Mouse (Mus musculus) bone marrow macrophage, adult 2 months (primary cell): ENCODE measurements at regions not wholly inside any gene's neighbourhood (a gene's known extent, or its start where the extent isn't known, plus 50 kb on each side); places are given as distances from the start of the nearest gene placed in this dataset.

Source experiments
- H3K27ac ChIP-seq: 2 replicates; pipeline ENCODE4 v1.5.1; 2012; ENCODE audit warnings: low read depth, low read length; ENCODE audit not compliant: insufficient read depth
- H3K4me1 ChIP-seq: 2 replicates; pipeline ENCODE4 v1.6.1; 2012; ENCODE audit warnings: low read length; ENCODE audit not compliant: control insufficient read depth, insufficient read depth
- H3K4me3 ChIP-seq: 2 replicates; pipeline ENCODE4 v1.5.1; 2012; ENCODE audit warnings: mild to moderate bottlenecking, low read length, moderate library complexity; ENCODE audit not compliant: insufficient read depth
- CTCF ChIP-seq: IDR thresholded peaks from 2 replicates; pipeline ENCODE4 v1.5.1; 2012; ENCODE audit warnings: low read depth, mild to moderate bottlenecking, low read length, moderate library complexity
- POLR2A ChIP-seq: IDR thresholded peaks from 2 replicates; pipeline ENCODE4 v1.6.1; 2012; ENCODE audit warnings: mild to moderate bottlenecking, low read depth, low read length, borderline replicate concordance

DNA sequence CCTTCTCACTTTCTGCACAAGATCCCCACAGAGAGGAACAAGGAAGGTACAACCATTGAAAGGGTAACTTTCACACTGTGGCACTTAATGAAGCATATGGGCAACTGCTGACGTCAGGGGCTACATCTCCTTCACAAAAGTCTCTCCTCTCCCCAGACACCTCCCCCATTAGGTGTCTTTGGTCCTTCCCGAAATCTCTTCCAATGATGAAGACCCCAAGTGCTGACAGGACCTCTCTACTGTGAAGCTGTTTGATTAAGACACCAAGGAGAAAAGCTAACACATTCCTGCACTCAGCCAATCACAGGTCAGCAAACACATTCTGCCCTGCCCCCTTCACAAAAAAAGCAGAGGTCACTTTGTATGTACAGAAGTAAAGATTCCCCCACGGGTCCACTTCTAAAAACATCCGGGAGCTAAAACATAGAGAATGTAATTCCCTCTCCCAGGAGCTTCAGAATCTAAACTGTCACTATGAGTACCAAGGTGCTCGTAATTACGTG is 72.3 kb upstream of the Tln2 start:
- TF ChIP-seq POLR2A (no peak), CTCF (no peak)
- Histone ChIP-seq H3K4me3 (no peak overlapping the region), H3K27ac (no peak overlapping the region), H3K4me1 (peaks cover 4% of the 10 kb centered on the region; the same call in 1 of the 2 replicates)

DNA sequence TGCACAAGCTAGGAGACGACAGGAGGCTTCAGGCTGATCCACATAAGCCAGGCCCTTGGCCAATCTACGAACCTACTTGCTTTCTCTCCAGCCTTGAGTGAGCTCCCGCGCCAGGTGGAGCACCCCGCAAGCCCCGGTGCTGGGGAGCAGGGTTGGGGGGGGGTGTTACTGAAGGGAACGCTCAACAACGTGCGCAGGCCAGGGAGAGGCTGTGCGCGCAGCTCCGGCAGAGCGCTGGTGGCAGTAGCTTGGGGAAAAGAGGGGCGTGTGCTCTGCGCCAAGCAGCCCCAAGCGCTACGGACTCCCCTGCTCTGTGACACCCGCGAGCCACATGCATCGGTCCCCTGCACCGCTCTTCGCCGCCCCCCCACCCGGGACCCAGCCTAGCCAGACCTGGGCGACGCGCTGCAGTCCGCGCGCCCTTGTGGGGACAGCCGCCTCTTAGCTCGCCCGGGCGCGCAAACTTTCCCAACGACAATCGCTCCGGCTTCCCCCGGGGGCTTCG is 73.1 kb upstream of the Tln2 start:
- H3K4me3 ChIP-seq = peak overlapping the region; percentile 96
- no peak for TF ChIP-seq CTCF
- TF ChIP-seq POLR2A = no peak
- H3K27ac ChIP-seq = no peak overlapping the region
- H3K4me1 ChIP-seq = peaks cover 4% of the 10 kb centered on the region; the same call in 1 of the 2 replicates

DNA sequence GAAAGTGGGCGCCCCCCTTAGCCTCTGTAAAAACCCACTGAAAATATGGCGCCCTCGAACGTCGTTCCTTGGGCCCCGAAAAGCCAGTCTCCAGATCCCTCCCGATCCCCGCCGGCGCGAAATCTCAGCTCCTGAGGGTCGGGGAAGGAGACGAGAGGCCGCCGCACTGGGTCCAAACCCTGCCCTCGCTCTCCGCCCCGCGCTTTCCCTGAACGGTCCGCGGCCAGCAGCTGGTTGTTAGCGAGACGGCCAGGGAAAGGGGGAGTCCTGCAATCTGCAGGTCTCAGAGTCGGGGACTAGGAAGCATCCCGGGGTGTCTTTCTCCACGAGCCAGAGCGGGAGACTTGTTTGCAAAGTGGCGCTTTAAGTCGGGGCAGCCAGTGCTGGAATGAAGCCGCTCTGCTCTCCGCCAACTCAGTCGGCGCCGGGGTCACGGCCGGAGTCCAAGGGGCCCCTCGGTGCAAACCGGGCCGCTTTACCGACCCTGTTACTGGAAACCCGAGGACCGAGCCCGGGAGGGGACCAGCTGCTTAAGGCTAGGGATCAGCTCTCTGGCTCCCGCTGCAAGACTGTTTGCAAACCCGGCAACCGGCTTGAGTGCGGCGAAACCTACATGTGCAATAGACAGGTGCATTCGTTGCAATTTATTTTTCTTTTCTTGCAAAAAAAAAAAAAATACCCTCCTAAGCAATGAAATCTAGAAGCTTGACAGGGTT is 73.7 kb upstream of the Tln2 start:
- peaks cover 4% of the 10 kb centered on the region; the same call in 1 of the 2 replicates for H3K4me1 ChIP-seq
- H3K27ac ChIP-seq = no peak overlapping the region
- H3K4me3 ChIP-seq = peak overlapping the region; percentile 96
- no peak for TF ChIP-seq CTCF
- TF ChIP-seq POLR2A = no peak

DNA sequence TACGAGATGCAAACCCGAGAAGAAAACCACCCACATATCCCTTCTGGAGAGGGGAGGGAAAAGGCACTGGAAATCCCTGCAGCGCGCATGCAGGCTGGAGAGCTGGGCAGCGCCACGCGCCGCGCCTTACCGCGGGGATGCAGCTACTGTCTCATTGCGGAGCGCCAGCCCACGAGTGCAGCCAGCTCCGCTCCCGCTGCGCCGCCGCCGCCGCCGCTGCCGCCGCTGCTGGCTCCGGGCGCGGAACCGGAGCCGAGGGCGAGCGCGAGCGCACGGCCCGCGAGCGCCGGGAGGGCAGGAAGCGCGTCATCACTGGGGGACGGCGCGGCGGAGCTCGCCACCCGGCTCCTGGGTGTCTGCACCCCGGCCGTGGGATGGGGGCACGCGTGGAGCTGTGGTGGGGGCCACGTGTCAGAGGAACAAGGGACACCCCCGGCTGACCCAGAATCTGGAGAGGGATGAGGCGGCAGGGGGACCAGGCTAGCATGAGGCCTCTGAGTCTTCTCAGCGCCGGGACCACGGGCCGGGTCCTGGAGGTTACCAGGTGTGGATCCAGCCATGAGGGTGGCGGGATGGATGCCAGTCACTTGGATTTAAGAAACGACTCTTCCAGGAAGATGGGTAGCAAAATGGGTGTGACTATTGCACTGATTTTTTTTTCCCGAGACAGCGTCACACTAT is 74.4 kb upstream of the Tln2 start:
- Histone ChIP-seq H3K4me1 (peaks cover 4% of the 10 kb centered on the region; the same call in 1 of the 2 replicates), H3K4me3 (peak overlapping the region; percentile 96), H3K27ac (no peak overlapping the region)
- no peak for TF ChIP-seq POLR2A
- TF ChIP-seq CTCF = no peak

DNA sequence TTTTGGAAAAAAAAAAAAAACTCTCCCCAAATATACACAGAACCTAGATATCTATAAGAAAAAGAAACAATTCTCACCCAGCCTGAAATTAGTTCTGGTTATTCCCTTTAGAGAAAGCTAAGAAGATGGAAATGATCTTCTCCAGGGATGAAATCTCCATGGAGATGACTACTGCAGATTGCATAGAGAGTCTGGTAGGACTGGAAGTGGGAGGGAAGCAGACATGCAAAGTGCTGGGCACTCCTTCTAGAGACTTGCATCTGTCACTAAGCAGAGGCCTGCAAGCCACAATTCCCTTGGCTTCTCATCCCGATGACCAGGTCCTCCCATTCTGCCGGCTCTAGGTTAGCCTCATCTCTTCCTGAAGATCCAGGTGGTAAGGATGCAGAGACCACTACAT is 87.3 kb upstream of the Tln2 start:
- Histone ChIP-seq H3K4me3 (no peak overlapping the region), H3K4me1 (no peaks in the 10 kb centered on the region), H3K27ac (no peak overlapping the region)
- TF ChIP-seq POLR2A (no peak), CTCF (no peak)

DNA sequence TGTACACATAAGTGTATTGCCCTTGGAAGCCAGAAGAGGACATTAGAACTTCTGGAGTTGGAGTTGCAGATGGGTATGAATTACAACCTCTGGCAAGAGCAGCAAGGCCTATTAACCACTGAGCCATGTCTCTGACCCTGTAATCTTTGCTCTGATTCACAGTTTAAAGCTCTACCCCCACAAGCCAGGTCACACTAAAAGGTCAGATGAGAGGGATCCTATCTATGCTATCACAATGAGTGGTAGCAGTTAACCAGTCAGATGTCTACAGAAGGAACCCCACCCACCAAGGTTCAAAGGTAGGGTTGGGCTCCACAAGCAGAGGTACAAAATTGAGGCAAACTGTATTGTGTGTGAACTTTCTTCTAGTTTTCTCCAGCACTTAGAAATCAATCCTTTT is 94.5 kb upstream of the C2cd4b start:
- TF ChIP-seq POLR2A (no peak), CTCF (no peak)
- Histone ChIP-seq H3K27ac (no peak overlapping the region), H3K4me1 (no peaks in the 10 kb centered on the region), H3K4me3 (no peak overlapping the region)

DNA sequence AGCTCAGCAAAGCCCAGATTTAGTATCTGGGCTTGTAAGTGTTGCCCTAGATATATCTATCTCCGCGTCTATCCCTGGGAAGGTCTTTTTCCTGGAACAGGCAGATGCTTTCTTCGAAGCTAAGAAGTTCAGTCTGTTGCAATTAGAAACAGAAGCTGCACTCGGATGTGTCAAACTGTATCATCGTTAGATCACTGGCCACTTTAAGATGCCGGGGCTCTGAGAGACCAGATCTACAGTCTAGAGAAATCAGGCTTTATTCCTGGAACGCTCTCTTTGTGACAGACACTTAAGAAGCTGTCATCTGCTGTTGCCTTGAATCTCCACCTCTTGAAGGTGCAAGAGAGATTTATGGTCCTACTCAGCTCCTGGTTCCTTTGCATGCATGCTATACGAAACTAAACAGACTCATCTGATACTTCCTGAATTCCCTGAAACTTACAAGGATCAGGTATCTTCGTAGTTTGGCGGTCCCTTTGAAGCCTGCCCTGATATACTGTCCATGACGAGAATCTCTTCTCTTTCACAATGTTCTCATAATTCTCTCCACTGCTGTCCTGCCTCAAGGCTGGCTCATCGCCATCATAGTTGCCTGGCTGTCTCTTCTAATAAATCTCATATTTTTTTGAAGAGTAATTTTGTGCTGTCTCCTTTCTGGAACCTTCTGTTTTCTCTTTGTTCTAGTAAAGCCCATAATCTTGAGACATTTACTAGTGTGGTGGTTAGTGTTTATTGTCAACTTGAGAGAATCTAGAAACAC is 88.8 kb upstream of the C2cd4b start:
- Histone ChIP-seq H3K4me3 (no peak overlapping the region), H3K4me1 (no peaks in the 10 kb centered on the region), H3K27ac (no peak overlapping the region)
- TF ChIP-seq POLR2A = no peak
- TF ChIP-seq CTCF = no peak

DNA sequence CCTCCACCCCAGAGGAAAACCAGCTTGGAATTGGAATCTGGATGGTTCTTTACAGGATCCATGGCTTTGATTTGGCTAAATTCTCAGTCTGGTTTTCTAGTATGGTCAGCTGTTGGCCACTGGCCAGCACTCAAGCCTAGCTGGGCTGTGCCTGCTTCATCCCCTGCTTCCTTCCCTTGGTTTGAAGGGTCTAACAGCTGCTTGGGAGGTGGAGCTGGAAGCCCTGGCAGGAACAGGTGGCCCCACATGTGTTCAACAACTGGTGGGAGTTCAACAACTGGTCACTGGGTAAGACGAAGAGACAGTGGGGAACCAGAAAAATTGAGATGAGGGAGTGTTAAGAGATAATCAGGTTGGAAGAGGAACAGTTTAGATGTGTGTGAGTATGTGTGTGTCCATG is 82.3 kb upstream of the C2cd4b start:
- no peaks in the 10 kb centered on the region for H3K4me1 ChIP-seq
- H3K27ac ChIP-seq = no peak overlapping the region
- no peak for TF ChIP-seq POLR2A
- no peak for TF ChIP-seq CTCF
- no peak overlapping the region for H3K4me3 ChIP-seq

DNA sequence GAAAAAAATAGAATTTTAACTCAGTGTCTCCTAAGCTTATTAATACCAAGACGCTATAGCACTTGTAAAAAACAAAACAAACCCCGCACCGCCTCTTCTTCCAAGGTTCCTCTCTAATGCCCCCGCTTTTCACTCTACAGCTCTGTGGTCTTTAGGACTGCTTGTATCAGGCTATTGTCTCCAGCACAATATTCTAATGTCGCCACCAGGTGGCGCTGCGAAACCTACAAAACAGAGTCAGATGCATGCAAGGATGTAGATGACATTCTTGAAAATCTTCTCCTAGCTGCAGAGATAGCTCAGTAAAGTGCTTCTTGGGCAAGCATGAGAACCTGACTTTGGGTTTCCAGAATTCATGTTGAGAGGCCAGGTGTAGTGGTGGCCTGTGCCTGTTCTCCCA is 75.9 kb upstream of the C2cd4b start:
- TF ChIP-seq CTCF (0 out of 2 replicates have a peak, but pooled peaks have one; percentile 34), POLR2A (no peak)
- H3K27ac ChIP-seq = no peak overlapping the region
- H3K4me3 ChIP-seq = no peak overlapping the region
- no peaks in the 10 kb centered on the region for H3K4me1 ChIP-seq
